Mouse (Mus musculus) mesoderm, embryonic 11.5 days (tissue): ENCODE measurements around the gene Tmem274.

Source experiments
- DNase-seq: peaks from one replicate; pipeline ENCODE4 v3.0.0-alpha.2; 2012; ENCODE audit warnings: low read depth, low spot score

The Tmem274 gene

DNA sequence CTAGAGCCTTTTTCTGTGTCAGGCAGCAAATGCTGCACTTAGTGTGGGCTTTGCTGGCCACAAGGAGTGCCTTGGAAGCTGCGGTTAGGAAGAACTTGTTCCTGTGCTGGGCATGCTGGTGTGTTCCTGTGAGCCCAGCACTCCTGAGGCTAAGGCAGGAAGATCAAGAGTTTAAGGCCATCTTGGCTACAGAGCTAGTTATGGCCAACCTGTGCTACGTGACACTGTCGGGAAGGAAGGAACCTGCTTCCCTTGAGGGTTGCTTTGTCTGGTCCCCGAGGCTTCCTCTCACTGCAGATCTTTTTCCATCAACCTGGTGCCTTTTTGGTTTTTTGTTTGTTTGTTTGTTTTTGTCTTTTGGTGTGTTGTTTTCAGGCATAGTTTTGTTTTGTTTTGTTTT, 48.0 kb downstream of the Tmem274 start:
- no peak for DNase-seq

DNA sequence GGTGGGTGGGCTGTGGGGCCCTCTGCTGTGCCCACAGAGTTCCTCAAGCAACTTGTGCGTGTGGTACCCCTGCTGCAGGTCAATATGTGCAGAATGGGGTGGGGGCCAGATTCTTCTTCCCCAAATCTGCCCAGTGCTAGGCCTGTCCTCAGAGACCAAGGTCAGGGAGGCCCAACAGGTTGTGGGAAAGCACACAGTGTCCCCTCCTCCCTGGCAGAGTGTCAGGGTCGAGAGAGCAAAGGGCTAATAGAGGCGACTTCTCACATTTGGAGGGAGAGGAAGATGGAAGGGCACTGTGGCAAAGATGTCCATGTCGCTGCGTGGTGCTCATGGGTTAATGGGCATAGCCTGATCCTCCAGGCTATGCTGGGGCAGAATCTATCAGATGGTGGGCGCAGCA, 48.6 kb downstream of the Tmem274 start:
- DNase-seq: no peak

DNA sequence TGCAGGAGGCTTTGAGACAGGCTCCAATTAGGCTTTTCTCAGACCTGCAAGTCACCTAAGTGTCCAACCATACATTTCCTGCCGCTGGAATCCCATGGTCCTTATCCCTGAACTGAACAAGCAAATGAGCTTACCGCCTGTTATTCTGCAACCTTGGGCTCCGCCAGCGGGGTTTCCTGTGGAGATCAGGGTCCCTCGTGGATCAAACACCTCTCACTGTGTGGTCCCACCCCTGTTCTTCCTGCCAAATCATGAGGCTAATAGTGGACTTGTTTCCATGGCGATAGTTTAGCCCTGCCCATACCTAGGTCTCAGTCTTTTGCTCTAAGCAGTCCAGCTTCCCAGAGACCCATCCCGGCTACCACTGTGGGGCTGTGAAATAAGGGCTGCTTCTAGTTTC, 49.2 kb downstream of the Tmem274 start:
- DNase-seq: peak; percentile 34

DNA sequence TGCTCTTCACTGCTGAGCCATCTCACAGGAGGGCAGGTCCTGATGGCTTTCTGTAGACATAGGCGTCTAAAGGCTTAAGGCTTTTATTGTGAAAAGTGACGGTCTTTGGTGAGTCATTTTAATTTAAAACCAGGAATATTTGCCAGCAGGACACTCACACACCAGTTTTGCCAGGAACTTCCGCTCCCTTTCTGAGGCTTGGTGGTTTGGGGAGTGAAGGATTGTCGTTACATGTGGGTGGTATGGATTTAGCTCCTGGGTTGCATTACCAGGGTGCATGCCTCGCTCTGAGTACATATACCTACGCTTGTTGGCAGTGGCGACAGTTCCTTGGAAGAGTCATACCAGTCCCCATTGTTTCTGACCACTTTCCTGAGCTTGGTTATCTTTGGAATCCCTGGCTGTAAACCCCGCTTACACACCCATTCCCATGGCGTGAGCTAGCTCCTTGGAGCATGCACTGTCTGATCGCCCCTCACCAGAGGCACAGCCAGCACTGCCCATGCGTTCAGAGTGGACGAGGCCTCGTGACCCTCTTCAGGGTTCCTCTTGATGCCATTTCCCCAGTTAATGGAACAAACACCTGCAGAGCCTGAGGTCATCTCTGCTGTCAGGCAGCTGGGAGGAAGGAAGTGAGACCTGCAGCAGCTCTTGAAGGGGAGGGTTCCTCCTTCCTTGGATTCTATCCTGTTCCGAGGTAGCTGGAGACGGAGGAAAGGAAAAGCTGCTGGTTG, 50.6 kb downstream of the Tmem274 start:
- no peak for DNase-seq

DNA sequence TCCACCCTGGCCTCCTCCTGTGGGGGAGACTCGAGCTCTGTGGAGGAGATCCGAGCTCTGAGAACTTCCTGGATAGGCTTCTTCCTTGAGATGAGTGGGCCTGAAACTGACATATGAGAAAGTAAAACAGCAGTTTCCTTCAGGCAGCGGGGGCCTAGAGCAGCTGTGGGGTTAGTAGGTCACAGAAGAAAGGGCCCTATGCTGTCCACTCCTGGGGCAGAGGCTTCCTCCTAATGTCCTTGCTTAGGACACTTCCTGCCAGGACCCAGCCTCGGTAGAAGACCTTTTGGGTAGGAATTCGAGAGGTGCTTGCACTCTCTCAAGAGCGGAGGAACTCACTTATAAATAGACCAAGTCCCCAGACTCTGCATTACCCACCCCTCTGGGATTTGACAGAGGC, 52.5 kb downstream of the Tmem274 start:
- no peak for DNase-seq
